Mouse (Mus musculus) central nervous system, embryonic 11.5 days (tissue): ENCODE data around the gene Gm11116. TPM values are rescaled to one million over a fixed set of nuclear protein-coding genes. Genes with fewer than 3 reads are reported as not detected.

Source experiments
- polyA plus RNA-seq: library from polyadenylated mRNA; depleted of rRNA; stranded (reverse); fragments of >200 nt; gene quantifications from 2 replicates; pipeline ENCODE4 v1.2.3, GENCODE M21; 2012; rRNA removed

The Gm11116 gene
- polyA plus RNA-seq: not detected in 2 replicates

GRCm38 (mm10) chr5:88111430-88111829 is at the start of gene Gm11116:
Gene Gm11116, minus strand, starts transcription at chr5:88111530.

GRCm38 (mm10) chr5:88153999-88154398 is 42.7 kb upstream of the Gm11116 start, which contains the start of gene Gm11115:
Gene Gm11115, minus strand, starts transcription at chr5:88154099.

DNA sequence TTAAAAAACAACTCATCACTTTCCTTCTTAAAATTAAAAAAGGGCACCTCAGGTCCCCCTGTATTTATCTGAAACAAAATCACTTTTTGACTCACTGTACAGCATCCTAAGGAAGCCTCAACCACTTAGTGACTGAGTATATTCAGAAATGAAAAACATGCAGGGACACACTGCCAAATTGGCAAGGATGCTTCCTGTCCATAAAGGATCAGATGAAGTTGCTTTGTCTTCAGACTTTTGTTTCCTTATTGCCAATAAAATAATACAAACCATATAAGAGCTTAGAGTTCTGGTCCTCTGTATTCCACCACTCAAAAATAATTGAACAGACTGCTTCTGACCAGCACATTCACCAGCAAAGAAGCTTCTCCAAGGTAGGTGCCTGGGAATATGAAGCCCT is 25.1 kb downstream of the Gm11116 start, which contains the start of gene Smr2:
Smr2 (plus strand) TSS at position 301 of the 400 bp plus-strand sequence.

Other genes with a start within 250 kb of the Gm11116 start
- not detected in 2 replicates for gene Odam, start 226.5 kb downstream of the Gm11116 start, polyA plus RNA-seq
- gene Csn3, start 186.0 kb downstream of the Gm11116 start, polyA plus RNA-seq: 0.09 TPM in 1 of 2 replicates, not detected in the other
- gene 2310003L06Rik, start 142.1 kb downstream of the Gm11116 start, polyA plus RNA-seq: not detected in 2 replicates
- not detected in 2 replicates for gene Gm28434, start 142.0 kb downstream of the Gm11116 start, polyA plus RNA-seq
- not detected in 2 replicates for gene Cabs1, start 132.1 kb downstream of the Gm11116 start, polyA plus RNA-seq
- not detected in 2 replicates for gene Smr3a, start 109.0 kb downstream of the Gm11116 start, polyA plus RNA-seq
- not detected in 2 replicates for gene Smr2, start 25.0 kb downstream of the Gm11116 start, polyA plus RNA-seq
- gene Gm11115, start 42.6 kb upstream of the Gm11116 start, polyA plus RNA-seq: not detected in 2 replicates
- not detected in 2 replicates for gene Gm7714, start 157.4 kb upstream of the Gm11116 start, polyA plus RNA-seq
- not detected in 2 replicates for gene Prol1, start 205.8 kb upstream of the Gm11116 start, polyA plus RNA-seq